Comparison of ENCODE assay signal across 18 mouse cellular contexts in genomic region chr15:12553211-12553610, GRCm38 (mm10).
"Had no signal": no experiment of that assay in that cellular context is flagged by ENCODE, and none has a peak within 500 bp of the region (broad histone marks: within the 10 kb centered on the region; RNA-seq: fewer than 3 reads in every experiment).

No protein-coding gene starts in this region.

- ATAC-seq: lung, postnatal 0 days; midbrain, embryonic 15.5 days had no signal

- H3K9ac ChIP-seq: kidney, embryonic 15.5 days; limb, embryonic 13.5 days; liver, embryonic 13.5 days; lung, embryonic 14.5 days; midbrain, embryonic 12.5 days; midbrain, embryonic 15.5 days; neural tube, embryonic 12.5 days; neural tube, embryonic 15.5 days; stomach, embryonic 15.5 days had no signal

- H3K36me3 ChIP-seq: kidney, embryonic 15.5 days; limb, embryonic 13.5 days; liver, embryonic 13.5 days; midbrain, embryonic 12.5 days; midbrain, embryonic 15.5 days; neural tube, embryonic 12.5 days; neural tube, embryonic 15.5 days; stomach, embryonic 15.5 days had no signal

- DNase-seq: kidney, adult 8-10 months; kidney, postnatal 10 days; kidney, postnatal 36 days; layer of hippocampus, postnatal 36 days; left cerebral cortex, postnatal 4 days; liver, embryonic 13.5 days; thymus, adult 18-20 months; thymus, postnatal 36 days had no signal

- H3K9me3 ChIP-seq: kidney, embryonic 15.5 days; limb, embryonic 13.5 days; liver, embryonic 13.5 days; midbrain, embryonic 12.5 days; midbrain, embryonic 15.5 days; neural tube, embryonic 12.5 days; neural tube, embryonic 15.5 days; stomach, embryonic 15.5 days had no signal

- H3K27ac ChIP-seq: kidney, embryonic 15.5 days; limb, embryonic 13.5 days; liver, embryonic 13.5 days; macrophage; midbrain, embryonic 12.5 days; midbrain, embryonic 15.5 days; neural tube, embryonic 12.5 days; neural tube, embryonic 15.5 days; stomach, embryonic 15.5 days had no signal

- H3K4me3 ChIP-seq: kidney, embryonic 15.5 days; limb, embryonic 13.5 days; liver, embryonic 13.5 days; midbrain, embryonic 12.5 days; midbrain, embryonic 15.5 days; neural tube, embryonic 12.5 days; neural tube, embryonic 15.5 days; stomach, embryonic 15.5 days had no signal

- H3K4me2 ChIP-seq: kidney, embryonic 15.5 days; limb, embryonic 13.5 days; liver, embryonic 13.5 days; lung, embryonic 14.5 days; midbrain, embryonic 12.5 days; midbrain, embryonic 15.5 days; neural tube, embryonic 12.5 days; neural tube, embryonic 15.5 days; stomach, embryonic 15.5 days had no signal

- H3K27me3 ChIP-seq: kidney, embryonic 15.5 days; limb, embryonic 13.5 days; neural tube, embryonic 15.5 days; stomach, embryonic 15.5 days had no signal
